Mouse (Mus musculus) forebrain, postnatal 0 days (tissue): ENCODE measurements around the gene Ptgdr2. TPM values are rescaled to one million over a fixed set of nuclear protein-coding genes. Genes with fewer than 3 reads are reported as not detected.

ENCODE experiments used
- ATAC-seq: fragments of 200-750 bp; cut with Nextera tagmentation; 2 replicates; pipeline ENCODE4 v1.8.0; 2017; ENCODE audit warnings: mild to moderate bottlenecking, moderate library complexity
- DNase-seq: peaks from one replicate; pipeline ENCODE4 v3.0.0-alpha.2; 2015
- H3K27ac ChIP-seq: fragments of 300-500 bp; sonication (generic); 2 replicates; pipeline ENCODE4 v1.5.1; 2014; ENCODE audit warnings: low read depth, mild to moderate bottlenecking, antibody characterized with exemption, low read length, moderate library complexity, mixed read lengths
- H3K27me3 ChIP-seq: fragments of 300-500 bp; sonication (generic); 2 replicates; pipeline ENCODE4 v1.6.1; 2014; ENCODE audit warnings: mild to moderate bottlenecking, low read length, mixed read lengths; ENCODE audit not compliant: insufficient read depth
- H3K36me3 ChIP-seq: fragments of 300-500 bp; sonication (generic); 2 replicates; pipeline ENCODE4 v1.6.1; 2014; ENCODE audit warnings: mild to moderate bottlenecking, moderate library complexity; ENCODE audit not compliant: insufficient read depth
- H3K4me1 ChIP-seq: fragments of 300-500 bp; sonication (generic); 2 replicates; pipeline ENCODE4 v1.6.1; 2014; ENCODE audit warnings: antibody characterized with exemption; ENCODE audit not compliant: insufficient read depth
- H3K4me2 ChIP-seq: fragments of 300-500 bp; sonication (generic); 2 replicates; pipeline ENCODE4 v1.6.1; 2014; ENCODE audit warnings: low read depth, mild to moderate bottlenecking, moderate library complexity
- H3K4me3 ChIP-seq: fragments of 300-500 bp; sonication (generic); 2 replicates; pipeline ENCODE4 v1.5.1; 2014; ENCODE audit warnings: low read depth, low read length, mixed read lengths
- H3K9ac ChIP-seq: fragments of 300-500 bp; sonication (generic); 2 replicates; pipeline ENCODE4 v1.6.1; 2014; ENCODE audit warnings: mild to moderate bottlenecking
- H3K9me3 ChIP-seq: fragments of 300-500 bp; sonication (generic); 2 replicates; pipeline ENCODE4 v1.6.1; 2016; ENCODE audit warnings: low read length
- CTCF ChIP-seq: sonication (generic); IDR thresholded peaks from 2 replicates; pipeline ENCODE4 v1.5.1; 2016; ENCODE audit warnings: antibody characterized with exemption, control low read depth, low read depth
- WGBS: fragments of 180-500 bp; shearing (Covaris S2); extraction: QIAGEN DNeasy Blood & Tissue Kit; methylation state at CpG from one replicate; pipeline ENCODE4 v1.1.7; 2014; 5-methylcytosine and 5-hydroxymethylcytosine counted together
- polyA plus RNA-seq: library from polyadenylated mRNA; unstranded; fragments of >200 nt; fragmentation: Nextera tagmentation; extraction: Ambion mirVana; gene quantifications from 2 replicates; pipeline ENCODE4 v1.2.1, GENCODE M21; 2015
- total RNA-seq: library from RNA; depleted of rRNA; stranded (reverse); fragments of >200 nt; gene quantifications from 2 replicates; pipeline ENCODE4 v1.2.3, GENCODE M21; 2014; rRNA removed

Gene Ptgdr2
- total RNA-seq (0.57 and 0.77 TPM in 2 replicates), polyA plus RNA-seq (0.05 and 0.10 TPM in 2 replicates)

GRCm38 (mm10) chr19:10937110-10937563 is at the start of gene Ptgdr2:
Ptgdr2 (plus strand) TSS chr19:10937160.
- Histone ChIP-seq H3K4me3 (no peak within 1 kb of the TSS), H3K9ac (no peak within 1 kb of the TSS), H3K27ac (no peak within 1 kb of the TSS), H3K4me1 (0 out of 2 replicates have a peak, but pooled peaks cover 4% of the 10 kb centered on the region), H3K9me3 (no peaks in the 10 kb centered on the region), H3K4me2 (no peak within 1 kb of the TSS), H3K27me3 (no peaks in the 10 kb centered on the region), H3K36me3 (peaks cover 3% of the 10 kb centered on the region; the same call in 1 of the 2 replicates)
- TF ChIP-seq CTCF = no peak
- 74% methylated on average over 5 of the region's 5 CpGs for WGBS
- no peak for ATAC-seq
- no peak for DNase-seq

- H3K27me3 ChIP-seq = no peaks in the 10 kb centered on the region
- peaks cover 12% of the 10 kb centered on the region for H3K4me1 ChIP-seq
- H3K9me3 ChIP-seq = no peaks in the 10 kb centered on the region
- H3K4me3 ChIP-seq = no peak overlapping the region
- ATAC-seq (no peak), DNase-seq (no peak)
- H3K9ac ChIP-seq = no peak overlapping the region
- H3K27ac ChIP-seq = no peak overlapping the region
- TF ChIP-seq CTCF = no peak
- H3K36me3 ChIP-seq = no peaks in the 10 kb centered on the region
- WGBS = 84% methylated on average over 3 of the region's 3 CpGs
- H3K4me2 ChIP-seq = no peak overlapping the region
Observed at GRCm38 (mm10) chr19:10892201-10892600, 44.8 kb upstream of the Ptgdr2 start.

GRCm38 (mm10) chr19:10895016-10895528 is 41.9 kb upstream of the Ptgdr2 start, which contains the start of gene Prpf19:
Prpf19 (plus strand) TSS chr19:10895231.
- WGBS = under 1% methylated on average over 43 of the region's 43 CpGs
- H3K9me3 ChIP-seq = no peaks in the 10 kb centered on the region
- H3K4me2 ChIP-seq = peak within 1 kb of the TSS; percentile 79
- peaks cover 12% of the 10 kb centered on the region for H3K4me1 ChIP-seq
- peak within 1 kb of the TSS; percentile 86 for H3K4me3 ChIP-seq
- TF ChIP-seq CTCF = peak; percentile 44
- H3K9ac ChIP-seq = peak within 1 kb of the TSS; percentile 91
- no peaks in the 10 kb centered on the region for H3K27me3 ChIP-seq
- DNase-seq (peak; percentile 98), ATAC-seq (peak; percentile 98)
- peaks cover 27% of the 10 kb centered on the region for H3K36me3 ChIP-seq
- H3K27ac ChIP-seq = peak within 1 kb of the TSS; percentile 94

GRCm38 (mm10) chr19:10895708-10896107 is 41.3 kb upstream of the Ptgdr2 start:
- H3K27me3 ChIP-seq = no peaks in the 10 kb centered on the region
- H3K9ac ChIP-seq = peak overlapping the region; percentile 91
- 1% methylated on average over 16 of the region's 16 CpGs for WGBS
- no peak for ATAC-seq
- H3K9me3 ChIP-seq = no peaks in the 10 kb centered on the region
- H3K36me3 ChIP-seq = peaks cover 34% of the 10 kb centered on the region
- H3K4me1 ChIP-seq = peaks cover 12% of the 10 kb centered on the region
- peak overlapping the region; percentile 94 for H3K27ac ChIP-seq
- no peak for TF ChIP-seq CTCF
- H3K4me3 ChIP-seq = peak overlapping the region; percentile 86
- peak overlapping the region; percentile 79 for H3K4me2 ChIP-seq
- DNase-seq = peak; percentile 35

GRCm38 (mm10) chr19:10896849-10897248 is 40.1 kb upstream of the Ptgdr2 start:
- no peak for TF ChIP-seq CTCF

GRCm38 (mm10) chr19:10897491-10897890 is 39.5 kb upstream of the Ptgdr2 start:
- Histone ChIP-seq H3K27ac (no peak overlapping the region), H3K27me3 (no peaks in the 10 kb centered on the region), H3K4me2 (no peak overlapping the region), H3K4me3 (no peak overlapping the region), H3K36me3 (peaks cover 51% of the 10 kb centered on the region), H3K4me1 (peaks cover 12% of the 10 kb centered on the region), H3K9me3 (no peaks in the 10 kb centered on the region), H3K9ac (no peak overlapping the region)
- WGBS = 87% methylated on average over 8 of the region's 8 CpGs
- no peak for TF ChIP-seq CTCF
- ATAC-seq (no peak), DNase-seq (no peak)

More at GRCm38 (mm10) chr19:10896849-10897248, 40.1 kb upstream of the Ptgdr2 start:
- peak overlapping the region; percentile 79 for H3K4me2 ChIP-seq
- H3K27ac ChIP-seq = no peak overlapping the region
- no peaks in the 10 kb centered on the region for H3K9me3 ChIP-seq
- peak overlapping the region; percentile 91; the same call in 1 of the 2 replicates for H3K9ac ChIP-seq
- no peak overlapping the region; the same call in 1 of the 2 replicates for H3K4me3 ChIP-seq
- H3K36me3 ChIP-seq = peaks cover 44% of the 10 kb centered on the region
- no peak for ATAC-seq
- H3K27me3 ChIP-seq = no peaks in the 10 kb centered on the region
- 82% methylated on average over 7 of the region's 7 CpGs for WGBS
- no peak for DNase-seq
- H3K4me1 ChIP-seq = peaks cover 12% of the 10 kb centered on the region

- DNase-seq = no peak
- no peak for ATAC-seq
- Histone ChIP-seq H3K36me3 (peaks cover 77% of the 10 kb centered on the region), H3K9ac (no peak overlapping the region), H3K27ac (no peak overlapping the region), H3K9me3 (no peaks in the 10 kb centered on the region), H3K27me3 (no peaks in the 10 kb centered on the region), H3K4me3 (no peak overlapping the region), H3K4me1 (peaks cover 12% of the 10 kb centered on the region), H3K4me2 (no peak overlapping the region)
- WGBS = 67% methylated on average over 6 of the region's 6 CpGs
- TF ChIP-seq CTCF = no peak
Observed at GRCm38 (mm10) chr19:10900315-10900714, 36.6 kb upstream of the Ptgdr2 start.
